Mouse (Mus musculus): ENCODE measurements around the gene Mtmr4. TPM values are rescaled to one million over a fixed set of nuclear protein-coding genes. Genes with fewer than 3 reads are reported as not detected.

The Mtmr4 gene
- polyA plus RNA-seq, 1 experiment from 2014 or later = 40.3 TPM

GRCm38 (mm10) chr11:87664521-87664920, 72.6 kb downstream of the Mtmr4 start:
- no peak overlapping the region for H3K9ac ChIP-seq (ENCODE audit: low read depth, low read length)
- H3K4me3 ChIP-seq (ENCODE audit: low read length) = no peak overlapping the region
- H3K36me3 ChIP-seq (ENCODE audit: control insufficient read depth, insufficient read depth, low read length) = no peaks in the 10 kb centered on the region
- H3K4me2 ChIP-seq (ENCODE audit: low read length) = no peak overlapping the region
- H3K4me1 ChIP-seq (ENCODE audit: control insufficient read depth, insufficient read depth, low read depth, low read length) = peaks cover 6% of the 10 kb centered on the region
- no peak for ATAC-seq
- peaks cover 2% of the 10 kb centered on the region; the same call in 1 of the 2 replicates for H3K27me3 ChIP-seq (replicated peaks; ENCODE audit: control insufficient read depth, insufficient read depth, low read length)
- no peaks in the 10 kb centered on the region for H3K9me3 ChIP-seq (ENCODE audit: control insufficient read depth, low read length)
- WGBS = 80% methylated on average over 12 of the region's 12 CpGs
- H3K27ac ChIP-seq (ENCODE audit: low read depth, low read length) = no peak overlapping the region

GRCm38 (mm10) chr11:87665224-87665623, 73.3 kb downstream of the Mtmr4 start:
- Histone ChIP-seq H3K4me1 (ENCODE audit: control insufficient read depth, insufficient read depth, low read depth, low read length) (peaks cover 6% of the 10 kb centered on the region), H3K27me3 (replicated peaks; ENCODE audit: control insufficient read depth, insufficient read depth, low read length) (peaks cover 2% of the 10 kb centered on the region; the same call in 1 of the 2 replicates), H3K9ac (ENCODE audit: low read depth, low read length) (no peak overlapping the region), H3K4me2 (ENCODE audit: low read length) (no peak overlapping the region), H3K4me3 (ENCODE audit: low read length) (no peak overlapping the region), H3K9me3 (ENCODE audit: control insufficient read depth, low read length) (no peaks in the 10 kb centered on the region), H3K27ac (ENCODE audit: low read depth, low read length) (no peak overlapping the region), H3K36me3 (ENCODE audit: control insufficient read depth, insufficient read depth, low read length) (no peaks in the 10 kb centered on the region)
- 72% methylated on average over 6 of the region's 6 CpGs for WGBS
- ATAC-seq = no peak

GRCm38 (mm10) chr11:87665658-87666057, 73.7 kb downstream of the Mtmr4 start:
- no peak overlapping the region for H3K4me3 ChIP-seq (ENCODE audit: low read length)
- H3K9ac ChIP-seq (ENCODE audit: low read depth, low read length) = no peak overlapping the region
- H3K4me2 ChIP-seq (ENCODE audit: low read length) = no peak overlapping the region
- no peak overlapping the region for H3K27ac ChIP-seq (ENCODE audit: low read depth, low read length)
- H3K36me3 ChIP-seq (ENCODE audit: control insufficient read depth, insufficient read depth, low read length) = no peaks in the 10 kb centered on the region
- H3K9me3 ChIP-seq (ENCODE audit: control insufficient read depth, low read length) = no peaks in the 10 kb centered on the region
- no peak for ATAC-seq
- 88% methylated on average over 2 of the region's 2 CpGs for WGBS
- peaks cover 6% of the 10 kb centered on the region for H3K4me1 ChIP-seq (ENCODE audit: control insufficient read depth, insufficient read depth, low read depth, low read length)
- peaks cover 2% of the 10 kb centered on the region; the same call in 1 of the 2 replicates for H3K27me3 ChIP-seq (replicated peaks; ENCODE audit: control insufficient read depth, insufficient read depth, low read length)

Other genes with a start within 250 kb of the Mtmr4 start
- gene Ppm1e, start 233.1 kb upstream of the Mtmr4 start, polyA plus RNA-seq (2015; fragmentation: Nextera tagmentation; extraction: Ambion mirVana) = 21.9 and 22.6 TPM in 2 replicates
- gene Rad51c, start 187.2 kb upstream of the Mtmr4 start, polyA plus RNA-seq (2015; fragmentation: Nextera tagmentation; extraction: Ambion mirVana) = 3.8 and 5.1 TPM in 2 replicates
- 1.7 and 1.9 TPM in 2 replicates for gene Tex14, start 187.1 kb upstream of the Mtmr4 start, polyA plus RNA-seq (2015; fragmentation: Nextera tagmentation; extraction: Ambion mirVana)
- gene Gm11492, start 25.5 kb upstream of the Mtmr4 start, polyA plus RNA-seq (2015; fragmentation: Nextera tagmentation; extraction: Ambion mirVana) = not detected in 2 replicates
- 43.4 and 47.7 TPM in 2 replicates for gene Sept4, start 23.3 kb upstream of the Mtmr4 start, polyA plus RNA-seq (2015; fragmentation: Nextera tagmentation; extraction: Ambion mirVana)
- 0.34 and 0.45 TPM in 2 replicates for gene Hsf5, start 25.0 kb downstream of the Mtmr4 start, polyA plus RNA-seq (2015; fragmentation: Nextera tagmentation; extraction: Ambion mirVana)
- 0.71 and 1.5 TPM in 2 replicates for gene Rnf43, start 70.6 kb downstream of the Mtmr4 start, polyA plus RNA-seq (2015; fragmentation: Nextera tagmentation; extraction: Ambion mirVana)
- 121 and 130 TPM in 2 replicates for gene Supt4a, start 145.4 kb downstream of the Mtmr4 start, polyA plus RNA-seq (2015; fragmentation: Nextera tagmentation; extraction: Ambion mirVana)
- gene Tspoap1, start 168.4 kb downstream of the Mtmr4 start, polyA plus RNA-seq (2015; fragmentation: Nextera tagmentation; extraction: Ambion mirVana) = 38.4 and 46.1 TPM in 2 replicates
- 0.10 and 0.45 TPM in 2 replicates for gene Mpo, start 201.4 kb downstream of the Mtmr4 start, polyA plus RNA-seq (2015; fragmentation: Nextera tagmentation; extraction: Ambion mirVana)
- 2.3 and 4.5 TPM in 2 replicates for gene Lpo, start 236.1 kb downstream of the Mtmr4 start, polyA plus RNA-seq (2015; fragmentation: Nextera tagmentation; extraction: Ambion mirVana)